Comparison of ENCODE assay signal across 8 mouse cellular contexts in the genomic region with DNA sequence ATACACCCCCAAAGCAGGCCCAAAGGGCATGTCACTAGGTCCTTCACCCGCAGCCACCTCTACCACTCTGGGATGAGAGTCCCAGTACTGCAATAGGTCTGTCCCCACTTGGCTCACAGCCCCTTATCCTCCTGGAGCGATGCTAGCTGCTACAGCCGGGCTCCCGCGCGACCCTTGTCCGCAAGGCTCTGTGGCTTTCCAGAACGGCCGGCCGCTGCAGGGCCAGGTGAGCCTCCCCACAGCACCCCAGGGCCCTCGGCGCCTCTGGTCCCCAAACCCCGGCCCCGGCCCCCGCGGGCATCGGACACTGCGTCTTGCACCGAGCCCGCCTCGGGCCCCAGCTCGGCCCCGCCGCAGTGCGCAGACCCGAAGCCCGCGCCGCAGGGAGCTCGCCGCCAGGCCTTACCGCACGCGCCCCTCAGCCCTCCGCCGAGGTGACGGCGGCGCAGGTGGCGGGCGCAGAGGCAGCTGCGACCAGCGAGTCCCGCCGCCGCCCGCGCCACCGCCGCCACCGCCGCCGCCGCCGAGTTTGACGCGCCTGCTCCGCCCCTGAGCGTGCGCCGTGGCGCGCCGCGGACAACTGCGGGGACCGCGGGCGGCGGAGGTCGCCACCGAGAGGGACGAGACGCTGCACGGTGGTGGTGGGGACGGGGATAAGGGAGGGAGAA. TPM values are rescaled to one million over a fixed set of nuclear protein-coding genes. Genes with fewer than 3 reads are reported as not detected.
A peak's percentile ranks its signal among the peaks of the same experiment; 100 is the strongest.
DNase-seq lines count a peak whose midpoint lies in the region; ATAC-seq and TF ChIP-seq lines count a peak whose summit lies in the region.

A gene (minus strand): TSS at position 550 of the 668 bp plus-strand sequence.

- no peaks in the 10 kb centered on the region for H3K36me3 ChIP-seq in lung, embryonic 15.5 days
- H3K36me3 ChIP-seq in intestine, postnatal 0 days (ENCODE audit: control insufficient read depth, insufficient read depth): no peaks in the 10 kb centered on the region
- H3K36me3 ChIP-seq in liver, embryonic 12.5 days: no peaks in the 10 kb centered on the region

- H3K27me3 ChIP-seq in lung, embryonic 15.5 days: peaks cover 12% of the 10 kb centered on the region
- H3K27me3 ChIP-seq in intestine, postnatal 0 days (replicated peaks; ENCODE audit: control insufficient read depth, insufficient read depth, low read length): no peaks in the 10 kb centered on the region; the same call in 1 of the 2 replicates
- H3K27me3 ChIP-seq in liver, embryonic 12.5 days (replicated peaks): peaks cover 27% of the 10 kb centered on the region

- whole genome bisulfite sequencing in lung, embryonic 15.5 days: 2% methylated on average over 49 of the region's 76 CpGs
- 1% methylated on average over 75 of the region's 76 CpGs for WGBS in intestine, postnatal 0 days
- WGBS in liver, embryonic 12.5 days (ENCODE audit: insufficient replicate concordance): 2% methylated on average over 69 of the region's 76 CpGs

- no peak within 1 kb of the TSS for H3K27ac ChIP-seq in lung, embryonic 15.5 days
- no peak within 1 kb of the TSS for H3K27ac ChIP-seq in intestine, postnatal 0 days (ENCODE audit: low read depth, low read length)
- H3K27ac ChIP-seq in liver, embryonic 12.5 days: no peak within 1 kb of the TSS

- peak within 1 kb of the TSS; percentile 66 for H3K4me3 ChIP-seq in lung, embryonic 15.5 days
- peak within 1 kb of the TSS; percentile 59 for H3K4me3 ChIP-seq in intestine, postnatal 0 days (ENCODE audit: low read depth, low read length)
- H3K4me3 ChIP-seq in liver, embryonic 12.5 days: peak within 1 kb of the TSS; percentile 57

- 0 out of 2 replicates have a peak, but pooled peaks cover 4% of the 10 kb centered on the region for H3K4me1 ChIP-seq in lung, embryonic 15.5 days
- no peaks in the 10 kb centered on the region for H3K4me1 ChIP-seq in intestine, postnatal 0 days (replicated peaks; ENCODE audit: control insufficient read depth, insufficient read depth, low read length)
- H3K4me1 ChIP-seq in liver, embryonic 12.5 days: peaks cover 2% of the 10 kb centered on the region; the same call in 1 of the 2 replicates

- peak within 1 kb of the TSS; percentile 97 for H3K4me2 ChIP-seq in lung, embryonic 15.5 days
- H3K4me2 ChIP-seq in intestine, postnatal 0 days (replicated peaks; ENCODE audit: low read depth): peak within 1 kb of the TSS; percentile 97
- peak within 1 kb of the TSS; percentile 68 for H3K4me2 ChIP-seq in liver, embryonic 12.5 days

- TF ChIP-seq CTCF in intestine, postnatal 0 days (IDR thresholded peaks at IDR 0.05; ENCODE audit: low read depth): no peak

- H3K9ac ChIP-seq in lung, embryonic 15.5 days: peak within 1 kb of the TSS; percentile 49
- peak within 1 kb of the TSS; percentile 46 for H3K9ac ChIP-seq in intestine, postnatal 0 days (ENCODE audit: low read depth, low read length)
- peak within 1 kb of the TSS; percentile 44; the same call in 1 of the 2 replicates for H3K9ac ChIP-seq in liver, embryonic 12.5 days

- ATAC-seq in lung, embryonic 15.5 days (ENCODE audit: borderline replicate concordance, extremely low read depth, low FRiP score, low TSS enrichment): peak; percentile 65; the same call in 1 of the 2 replicates
- peak; percentile 94 for ATAC-seq in frontal cortex, adult (ENCODE audit: low TSS enrichment)
- peak; percentile 43 for ATAC-seq in intestine, postnatal 0 days
- ATAC-seq in liver, embryonic 12.5 days: peak; percentile 40
- ATAC-seq in erythroblast, adult 5-6 weeks (replicated peaks; ENCODE audit: low FRiP score, poor library complexity, severe bottlenecking): no peak

- DNase-seq in lung, postnatal 25 days (ENCODE audit: low spot score): no peak
- peak; percentile 76 for DNase-seq in cerebellum, adult 8-10 months
- DNase-seq in retina, postnatal 1 day: peak; percentile 80

- no peaks in the 10 kb centered on the region for H3K9me3 ChIP-seq in lung, embryonic 15.5 days
- H3K9me3 ChIP-seq in intestine, postnatal 0 days (ENCODE audit: control insufficient read depth): no peaks in the 10 kb centered on the region
- H3K9me3 ChIP-seq in liver, embryonic 12.5 days (replicated peaks): no peaks in the 10 kb centered on the region

RNA-seq across cellular contexts. Expression of the gene that starts here (rescaled TPM):
- 3.4 and 3.7 TPM in 2 replicates for polyA plus RNA-seq in lung, embryonic 15.5 days (2015; fragmentation: Nextera tagmentation; extraction: Ambion mirVana)
- 0.99 and 1.7 TPM in 2 replicates for polyA plus RNA-seq in intestine, postnatal 0 days (2015; fragmentation: Nextera tagmentation; extraction: Ambion mirVana)
- polyA plus RNA-seq in liver, embryonic 12.5 days (2016; fragmentation: Nextera tagmentation; extraction: Ambion mirVana): 0.75 and 1.3 TPM in 2 replicates
- not detected in 2 replicates for total RNA-seq in erythroblast, adult 5-6 weeks (2015; ENCODE audit: low replicate concordance)
- not detected in 2 replicates for total RNA-seq in erythroblast, adult 5-6 weeks (2017; ENCODE audit: low replicate concordance)
